Mouse (Mus musculus) kidney, adult 2 months (tissue): Measurements from ENCODE around the gene Prickle3. TPM values are rescaled to one million over a fixed set of nuclear protein-coding genes. Genes with fewer than 3 reads are reported as not detected.
A peak's percentile ranks its signal among the peaks of the same experiment; 100 is the strongest.

Experiments used
- DNase-seq: peaks from one replicate; pipeline ENCODE4 v3.0.0; 2021
- H3K27ac ChIP-seq: fragments of 200-500 bp; 2 replicates; pipeline ENCODE4 v1.5.1; 2012; ENCODE audit warnings: low read depth, low read length, control low read depth, inconsistent platforms; ENCODE audit not compliant: insufficient read depth
- H3K27me3 ChIP-seq: fragments of 200-500 bp; replicated peaks from 2 replicates; pipeline ENCODE4 v1.6.1; 2012; ENCODE audit warnings: mild to moderate bottlenecking, moderate library complexity, low read length, inconsistent platforms; ENCODE audit not compliant: control insufficient read depth, insufficient read depth
- H3K36me3 ChIP-seq: fragments of 200-500 bp; 2 replicates; pipeline ENCODE4 v1.6.1; 2012; ENCODE audit warnings: mild to moderate bottlenecking, moderate library complexity, low read length, inconsistent platforms; ENCODE audit not compliant: control insufficient read depth, insufficient read depth
- H3K4me1 ChIP-seq: fragments of 200-500 bp; 2 replicates; pipeline ENCODE4 v1.6.1; 2011; ENCODE audit warnings: low read length; ENCODE audit not compliant: control insufficient read depth, insufficient read depth
- H3K4me3 ChIP-seq: fragments of 200-500 bp; 2 replicates; pipeline ENCODE4 v1.5.1; 2011; ENCODE audit warnings: mild to moderate bottlenecking, low read depth, low read length, control low read depth; ENCODE audit not compliant: insufficient read depth
- CTCF ChIP-seq: fragments of 200-500 bp; conservative IDR thresholded peaks from 2 replicates; pipeline ENCODE4 v1.5.1; 2011; ENCODE audit warnings: low read depth, mild to moderate bottlenecking, control low read depth, low read length, moderate library complexity, mixed read lengths; ENCODE audit not compliant: insufficient read depth, insufficient read length
- POLR2A ChIP-seq: fragments of 200-500 bp; IDR thresholded peaks from one replicate; pipeline ENCODE4 v1.6.1; 2011; ENCODE audit warnings: low read depth, low read length, control low read depth
- WGBS: fragments of 180-500 bp; shearing (Covaris S2); methylation state at CpG from one replicate; pipeline ENCODE4 v1.1.7; 2018; 5-methylcytosine and 5-hydroxymethylcytosine counted together
- polyA plus RNA-seq: library from polyadenylated mRNA; depleted of rRNA; stranded (reverse); fragments of >200 nt; gene quantifications from 2 replicates; pipeline ENCODE4 v1.2.3, GENCODE M21; 2012

The Prickle3 gene
- polyA plus RNA-seq, 1 experiment, result 8.9 TPM

GRCm38 (mm10) chrX:7639536-7640325 is 17.3 kb upstream of the Prickle3 start:
- Histone ChIP-seq H3K27me3 (no peaks in the 10 kb centered on the region), H3K4me1 (no peaks in the 10 kb centered on the region), H3K4me3 (no peak overlapping the region), H3K36me3 (no peaks in the 10 kb centered on the region), H3K27ac (no peak overlapping the region)
- TF ChIP-seq POLR2A (no peak), CTCF (no peak)
- no peak for DNase-seq
- WGBS, result 5% methylated on average over 13 of the region's 13 CpGs

- Histone ChIP-seq H3K36me3 (no peaks in the 10 kb centered on the region), H3K27ac (no peak overlapping the region), H3K27me3 (no peaks in the 10 kb centered on the region), H3K4me3 (no peak overlapping the region), H3K4me1 (no peaks in the 10 kb centered on the region)
- TF ChIP-seq CTCF (no peak), POLR2A (no peak)
- no peak for DNase-seq
- 46% methylated on average over 11 of the region's 12 CpGs for WGBS
These were observed 16.3 kb upstream of the Prickle3 start for GRCm38 (mm10) chrX:7640785-7641184.

GRCm38 (mm10) chrX:7645349-7645748 is 11.7 kb upstream of the Prickle3 start:
- WGBS, result 4% methylated on average over 5 of the region's 5 CpGs
- peaks cover 4% of the 10 kb centered on the region; the same call in 1 of the 2 replicates for H3K4me1 ChIP-seq
- DNase-seq, result peak; percentile 84
- H3K36me3 ChIP-seq, result no peaks in the 10 kb centered on the region
- no peak overlapping the region for H3K4me3 ChIP-seq
- TF ChIP-seq CTCF (peak; percentile 50), POLR2A (no peak)
- no peak overlapping the region for H3K27ac ChIP-seq
- no peaks in the 10 kb centered on the region for H3K27me3 ChIP-seq

- H3K27me3 ChIP-seq, result no peaks in the 10 kb centered on the region
- H3K4me3 ChIP-seq, result peak overlapping the region; percentile 68
- DNase-seq, result peak; percentile 95
- peaks cover 4% of the 10 kb centered on the region; the same call in 1 of the 2 replicates for H3K4me1 ChIP-seq
- no peak; the same call in 1 of the 2 replicates for TF ChIP-seq CTCF
- peak; percentile 73 for TF ChIP-seq POLR2A
- WGBS, result under 1% methylated on average over 25 of the region's 25 CpGs
- H3K27ac ChIP-seq, result peak overlapping the region; percentile 94
- H3K36me3 ChIP-seq, result no peaks in the 10 kb centered on the region
These were observed 8.3 kb upstream of the Prickle3 start for GRCm38 (mm10) chrX:7648671-7649304.

- H3K27ac ChIP-seq, result peak overlapping the region; percentile 22
- H3K4me3 ChIP-seq, result peak overlapping the region; percentile 38
- no peaks in the 10 kb centered on the region; the same call in 1 of the 2 replicates for H3K4me1 ChIP-seq
- TF ChIP-seq POLR2A (no peak), CTCF (no peak)
- H3K36me3 ChIP-seq, result no peaks in the 10 kb centered on the region
- no peaks in the 10 kb centered on the region for H3K27me3 ChIP-seq
- DNase-seq, result peak; percentile 87
- WGBS, result 6% methylated on average over 15 of the region's 15 CpGs
These were observed 1.1 kb downstream of the Prickle3 start for GRCm38 (mm10) chrX:7658031-7658784.

GRCm38 (mm10) chrX:7658785-7659589 is 1.9 kb downstream of the Prickle3 start:
- whole genome bisulfite sequencing, result 31% methylated on average over 11 of the region's 11 CpGs
- H3K4me3 ChIP-seq, result 0 out of 2 replicates have a peak overlapping the region, but pooled peaks have one; percentile 3
- no peaks in the 10 kb centered on the region for H3K27me3 ChIP-seq
- TF ChIP-seq POLR2A (no peak), CTCF (no peak)
- H3K36me3 ChIP-seq, result no peaks in the 10 kb centered on the region
- peak; percentile 72 for DNase-seq
- H3K27ac ChIP-seq, result peak overlapping the region; percentile 22
- no peaks in the 10 kb centered on the region; the same call in 1 of the 2 replicates for H3K4me1 ChIP-seq
